Mouse (Mus musculus) spleen, adult 2 months (tissue): ENCODE results near the gene Ofcc1.

Experiments used
- CTCF ChIP-seq: fragments of 200-500 bp; IDR thresholded peaks from 2 replicates; pipeline ENCODE4 v1.5.1; 2011; ENCODE audit warnings: mild to moderate bottlenecking, inconsistent platforms; ENCODE audit not compliant: insufficient read depth, insufficient read length, insufficient replicate concordance; ENCODE audit errors: extremely low read depth
- POLR2A ChIP-seq: fragments of 200-500 bp; IDR thresholded peaks from 2 replicates; pipeline ENCODE4 v1.6.1; 2011; ENCODE audit warnings: low read depth, low read length, inconsistent platforms

DNA sequence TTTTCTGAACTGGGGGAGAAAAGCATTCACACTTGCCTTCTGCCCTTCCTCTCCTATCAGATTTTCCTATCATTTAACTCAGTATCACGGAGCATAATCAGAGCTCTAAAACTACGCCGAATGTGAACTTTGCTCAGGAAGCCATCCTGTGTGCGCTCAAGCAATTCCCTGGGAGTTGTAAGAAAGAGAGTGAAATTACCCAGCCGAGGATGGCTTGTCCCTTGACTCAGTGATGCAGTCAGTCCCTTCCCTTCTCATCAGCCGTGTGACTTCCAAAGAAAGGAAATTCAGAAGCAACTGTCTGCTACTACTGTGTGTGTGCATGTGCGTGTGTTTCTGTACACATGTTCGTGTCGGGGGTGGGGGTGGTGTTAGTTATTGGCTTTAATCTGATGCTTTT, 93.7 kb downstream of the Ofcc1 start:
- TF ChIP-seq POLR2A (no peak), CTCF (no peak)
